Mouse (Mus musculus) cerebellum, adult 2 months (tissue): ENCODE results near the gene Tesc. TPM values are rescaled to one million over a fixed set of nuclear protein-coding genes. Genes with fewer than 3 reads are reported as not detected.

Experiments used
- DNase-seq, 2 experiments: peaks; one replicate each; pipeline ENCODE4 v3.0.0; 2021
- H3K27ac ChIP-seq: fragments of 200-500 bp; 2 replicates; pipeline ENCODE4 v1.5.1; 2012; ENCODE audit warnings: low read length, control low read depth, inconsistent platforms; ENCODE audit not compliant: insufficient read depth
- H3K27me3 ChIP-seq: fragments of 200-500 bp; 2 replicates; pipeline ENCODE4 v1.6.1; 2012; ENCODE audit warnings: inconsistent platforms, mild to moderate bottlenecking, low read length, moderate library complexity; ENCODE audit not compliant: control insufficient read depth, insufficient read depth
- H3K4me1 ChIP-seq: fragments of 200-500 bp; 2 replicates; pipeline ENCODE4 v1.6.1; 2011; ENCODE audit warnings: low read length; ENCODE audit not compliant: control insufficient read depth, insufficient read depth
- H3K4me3 ChIP-seq: fragments of 200-500 bp; replicated peaks from 2 replicates; pipeline ENCODE3; 2011; ENCODE audit warnings: mild to moderate bottlenecking, low read depth, low read length, control low read depth; ENCODE audit not compliant: insufficient read depth
- CTCF ChIP-seq: fragments of 200-500 bp; IDR thresholded peaks from 2 replicates; pipeline ENCODE4 v1.5.1; 2011; ENCODE audit warnings: low read depth, mild to moderate bottlenecking, control low read depth, low read length, moderate library complexity, borderline replicate concordance; ENCODE audit not compliant: insufficient read depth
- POLR2A ChIP-seq: fragments of 200-500 bp; IDR thresholded peaks from 2 replicates; pipeline ENCODE4 v1.6.1; 2011; ENCODE audit warnings: low read length, control low read depth, borderline replicate concordance; ENCODE audit not compliant: insufficient read depth
- WGBS: fragments of 180-500 bp; shearing (Covaris S2); methylation state at CpG from one replicate; pipeline ENCODE4 v1.1.7; 2018; 5-methylcytosine and 5-hydroxymethylcytosine counted together
- polyA plus RNA-seq: library from polyadenylated mRNA; depleted of rRNA; stranded (reverse); fragments of >200 nt; gene quantifications from 2 replicates; pipeline ENCODE4 v1.2.3, GENCODE M21; 2012

Gene Tesc
- polyA plus RNA-seq, 1 experiment, result 95.4 TPM

GRCm38 (mm10) chr5:118063181-118063621, 35.7 kb downstream of the Tesc start:
- Histone ChIP-seq H3K27ac (peak overlapping the region; percentile 85), H3K4me1 (peaks cover 94% of the 10 kb centered on the region), H3K4me3 (no peak overlapping the region), H3K27me3 (no peaks in the 10 kb centered on the region)
- peak in 1 of 2 experiments; percentile 63 for DNase-seq
- 30% methylated on average over 8 of the region's 8 CpGs for WGBS
- TF ChIP-seq CTCF (no peak), POLR2A (no peak)

GRCm38 (mm10) chr5:118064284-118064901, 36.9 kb downstream of the Tesc start:
- Histone ChIP-seq H3K4me3 (no peak overlapping the region), H3K27ac (peak overlapping the region; percentile 85), H3K4me1 (peaks cover 91% of the 10 kb centered on the region), H3K27me3 (no peaks in the 10 kb centered on the region)
- 36% methylated on average over 10 of the region's 10 CpGs for WGBS
- DNase-seq, result no peak
- TF ChIP-seq CTCF (no peak), POLR2A (no peak)

- Histone ChIP-seq H3K27me3 (no peaks in the 10 kb centered on the region), H3K27ac (peak overlapping the region; percentile 85), H3K4me1 (peaks cover 78% of the 10 kb centered on the region), H3K4me3 (no peak overlapping the region)
- peak; percentile 90 to 91 for DNase-seq
- TF ChIP-seq POLR2A, result no peak
- TF ChIP-seq CTCF, result no peak
- WGBS, result 10% methylated on average over 19 of the region's 19 CpGs
Observed at GRCm38 (mm10) chr5:118065516-118066255, 38.1 kb downstream of the Tesc start.

DNA sequence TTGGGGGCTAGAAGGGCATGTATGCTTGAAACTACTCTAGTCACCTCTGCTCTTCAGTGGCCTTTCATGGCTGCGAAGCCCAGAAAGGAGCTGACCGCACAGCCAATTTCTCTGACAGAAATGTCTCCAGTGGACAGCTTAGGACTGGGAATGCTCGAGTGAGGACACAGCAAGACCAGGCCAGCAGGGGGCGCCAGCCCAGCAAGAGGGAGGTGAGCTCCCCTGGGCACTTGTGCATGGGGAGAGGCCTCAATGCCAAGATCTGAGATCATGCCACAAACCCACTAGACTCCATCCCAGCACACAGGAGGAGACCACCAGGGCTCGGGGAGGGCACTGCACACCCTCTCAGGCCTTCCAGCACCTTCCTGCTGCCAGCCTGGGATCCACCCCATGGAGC, 39.3 kb downstream of the Tesc start:
- WGBS, result 20% methylated on average over 5 of the region's 5 CpGs
- H3K4me3 ChIP-seq, result no peak overlapping the region
- peaks cover 71% of the 10 kb centered on the region for H3K4me1 ChIP-seq
- peak; percentile 86 for TF ChIP-seq CTCF
- no peak for TF ChIP-seq POLR2A
- peak overlapping the region; percentile 85 for H3K27ac ChIP-seq
- no peaks in the 10 kb centered on the region for H3K27me3 ChIP-seq
- peak; percentile 82 to 88 for DNase-seq

GRCm38 (mm10) chr5:118067572-118067971, 40.0 kb downstream of the Tesc start:
- peak overlapping the region; percentile 85 for H3K27ac ChIP-seq
- H3K4me1 ChIP-seq, result peaks cover 70% of the 10 kb centered on the region
- peak in 1 of 2 experiments; percentile 52 for DNase-seq
- 21% methylated on average over 4 of the region's 4 CpGs for WGBS
- H3K4me3 ChIP-seq, result no peak overlapping the region
- TF ChIP-seq POLR2A, result no peak
- no peak for TF ChIP-seq CTCF
- H3K27me3 ChIP-seq, result no peaks in the 10 kb centered on the region

DNA sequence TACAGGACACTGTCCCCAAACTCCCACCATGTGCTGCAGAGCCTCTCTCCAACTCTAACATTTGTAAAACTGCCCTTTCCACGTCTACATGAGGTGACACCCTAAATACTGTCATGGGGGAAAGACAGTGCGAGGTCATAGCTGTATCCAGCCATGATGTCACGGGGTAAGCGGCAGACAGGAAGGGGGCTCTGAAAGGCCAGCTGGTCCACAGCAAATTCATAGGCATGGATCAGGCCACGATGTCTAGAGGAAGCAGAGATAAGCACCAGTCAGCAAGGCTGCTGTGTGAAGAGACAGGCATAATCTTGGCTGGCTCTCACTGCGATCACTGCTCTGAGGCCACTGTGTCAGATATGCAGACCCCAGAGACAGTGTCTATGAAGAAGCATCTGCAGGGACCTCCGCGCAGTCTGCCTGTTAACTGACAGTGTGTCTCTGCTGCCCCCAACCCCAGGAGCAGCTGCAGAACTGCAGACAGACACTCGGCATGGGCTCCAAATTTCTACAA, 40.5 kb downstream of the Tesc start:
- Histone ChIP-seq H3K4me3 (no peak overlapping the region), H3K27me3 (no peaks in the 10 kb centered on the region), H3K4me1 (peaks cover 71% of the 10 kb centered on the region), H3K27ac (peak overlapping the region; percentile 85; the same call in 1 of the 2 replicates)
- WGBS, result 75% methylated on average over 9 of the region's 9 CpGs
- no peak for TF ChIP-seq POLR2A
- TF ChIP-seq CTCF, result no peak
- DNase-seq, result no peak

- Histone ChIP-seq H3K27me3 (no peaks in the 10 kb centered on the region), H3K4me1 (peaks cover 69% of the 10 kb centered on the region), H3K27ac (peak overlapping the region; percentile 21), H3K4me3 (no peak overlapping the region)
- peak; percentile 89 to 92 for DNase-seq
- TF ChIP-seq POLR2A, result no peak
- TF ChIP-seq CTCF, result peak; percentile 99
- WGBS, result 11% methylated on average over 9 of the region's 9 CpGs
Observed at GRCm38 (mm10) chr5:118069315-118069714, 41.8 kb downstream of the Tesc start.
